Mouse (Mus musculus) heart, postnatal 0 days (tissue): ENCODE data around the gene Gpsm2. TPM values are rescaled to one million over a fixed set of nuclear protein-coding genes. Genes with fewer than 3 reads are reported as not detected.
A peak's percentile ranks its signal among the peaks of the same experiment; 100 is the strongest.

Source experiments
- ATAC-seq: fragments of 200-750 bp; cut with Nextera tagmentation; 2 replicates; pipeline ENCODE4 v1.8.0; 2017; ENCODE audit warnings: low read depth, moderate number of reproducible peaks, moderate library complexity; ENCODE audit not compliant: insufficient read depth
- DNase-seq: peaks from one replicate; pipeline ENCODE4 v3.0.0-alpha.2; 2016; ENCODE audit warnings: low spot score
- H3K27ac ChIP-seq: fragments of 300-500 bp; sonication (generic); 2 replicates; pipeline ENCODE4 v1.5.1; 2014; ENCODE audit warnings: low read depth, mild to moderate bottlenecking
- H3K27me3 ChIP-seq: fragments of 300-500 bp; sonication (generic); 2 replicates; pipeline ENCODE4 v1.6.1; 2014; ENCODE audit warnings: low read length, mixed read lengths; ENCODE audit not compliant: control insufficient read depth, insufficient read depth
- H3K36me3 ChIP-seq: fragments of 300-500 bp; sonication (generic); replicated peaks from 2 replicates; pipeline ENCODE4 v1.6.1; 2014; ENCODE audit warnings: low read length, mixed read lengths; ENCODE audit not compliant: control insufficient read depth, insufficient read depth
- H3K4me1 ChIP-seq: fragments of 300-500 bp; sonication (generic); 2 replicates; pipeline ENCODE4 v1.6.1; 2014; ENCODE audit warnings: antibody characterized with exemption; ENCODE audit not compliant: control insufficient read depth, insufficient read depth
- H3K4me2 ChIP-seq: fragments of 300-500 bp; sonication (generic); 2 replicates; pipeline ENCODE4 v1.6.1; 2014; ENCODE audit warnings: low read depth, mild to moderate bottlenecking, low read length, moderate library complexity
- H3K4me3 ChIP-seq: fragments of 300-500 bp; sonication (generic); 2 replicates; pipeline ENCODE4 v1.5.1; 2014; ENCODE audit warnings: low read depth, low read length
- H3K9ac ChIP-seq: fragments of 300-500 bp; sonication (generic); replicated peaks from 2 replicates; pipeline ENCODE4 v1.6.1; 2014; ENCODE audit warnings: low read depth, low read length, mixed read lengths
- H3K9me3 ChIP-seq: fragments of 300-500 bp; sonication (generic); replicated peaks from 2 replicates; pipeline ENCODE4 v1.6.1; 2016; ENCODE audit warnings: low read length; ENCODE audit not compliant: control insufficient read depth
- CTCF ChIP-seq: IDR thresholded peaks from 2 replicates; pipeline ENCODE4 v1.5.1; 2016; ENCODE audit warnings: antibody characterized with exemption, control low read depth, low read depth
- EP300 ChIP-seq: IDR thresholded peaks from 2 replicates; pipeline ENCODE4 v1.6.1; 2016; ENCODE audit warnings: antibody characterized with exemption, low read depth
- WGBS: fragments of 180-500 bp; shearing (Covaris S2); extraction: QIAGEN DNeasy Blood & Tissue Kit; methylation state at CpG from one replicate; pipeline ENCODE4 v1.1.7; 2014; 5-methylcytosine and 5-hydroxymethylcytosine counted together
- polyA plus RNA-seq: library from polyadenylated mRNA; unstranded; fragments of >200 nt; fragmentation: Nextera tagmentation; extraction: Ambion mirVana; gene quantifications from 2 replicates; pipeline ENCODE4 v1.2.1, GENCODE M21; 2015
- total RNA-seq: library from RNA; depleted of rRNA; stranded (reverse); fragments of >200 nt; gene quantifications from 2 replicates; pipeline ENCODE4 v1.2.3, GENCODE M21; 2014; ENCODE audit warnings: low replicate concordance

The Gpsm2 gene
- total and polyA plus RNA-seq, 2 experiments from 2014 or later, result 8.7 to 9.6 TPM

DNA sequence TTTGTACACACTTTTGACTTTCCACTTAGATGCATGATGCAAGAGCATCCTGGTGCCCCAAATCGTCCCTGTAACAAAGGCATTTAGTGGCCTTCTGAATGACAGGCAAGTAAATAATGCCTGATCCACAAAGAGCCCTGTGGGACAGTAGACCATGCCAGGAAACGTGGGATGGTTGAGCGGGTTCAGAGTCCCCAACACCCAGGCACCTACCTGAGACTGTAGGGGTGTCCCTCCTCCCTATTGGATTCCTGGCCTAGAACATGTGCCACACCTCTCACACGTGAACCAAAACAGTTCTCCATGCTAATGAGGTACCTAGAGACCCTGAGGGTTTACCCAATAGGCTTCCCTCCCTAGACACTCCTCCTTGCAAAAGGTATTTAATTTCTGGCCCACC is 41.1 kb downstream of the Gpsm2 start:
- Histone ChIP-seq H3K4me3 (no peak overlapping the region), H3K4me2 (no peak overlapping the region), H3K27ac (no peak overlapping the region), H3K9me3 (no peaks in the 10 kb centered on the region), H3K9ac (no peak overlapping the region), H3K4me1 (no peaks in the 10 kb centered on the region), H3K36me3 (peaks cover 83% of the 10 kb centered on the region), H3K27me3 (no peaks in the 10 kb centered on the region)
- ATAC-seq, result no peak
- no peak for DNase-seq
- TF ChIP-seq CTCF, result no peak
- WGBS, result 86% methylated on average over 4 of the region's 4 CpGs

DNA sequence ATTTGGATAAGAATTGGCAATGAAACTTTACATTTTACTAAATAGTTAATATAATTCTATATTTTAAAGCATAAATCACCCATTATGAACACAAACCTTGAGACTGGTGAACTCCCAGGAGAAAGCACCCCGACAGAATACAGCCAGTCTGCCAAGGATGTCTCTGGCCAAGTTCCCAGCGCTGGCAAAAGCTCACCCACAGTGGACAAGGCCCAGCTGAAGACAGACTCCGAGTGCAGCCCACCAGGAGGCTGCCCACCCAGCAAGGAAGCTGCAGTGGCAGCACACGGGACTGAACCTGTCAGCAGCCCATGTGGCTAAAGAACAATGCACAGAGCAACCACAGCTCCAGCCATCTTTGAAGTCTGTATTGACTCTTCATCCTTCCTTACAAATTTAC is 45.5 kb downstream of the Gpsm2 start:
- ATAC-seq (no peak), DNase-seq (no peak)
- no peak overlapping the region for H3K4me2 ChIP-seq
- H3K36me3 ChIP-seq, result peaks cover 87% of the 10 kb centered on the region
- no peak overlapping the region for H3K9ac ChIP-seq
- H3K4me1 ChIP-seq, result no peaks in the 10 kb centered on the region
- no peak overlapping the region for H3K4me3 ChIP-seq
- H3K9me3 ChIP-seq, result no peaks in the 10 kb centered on the region
- WGBS, result 74% methylated on average over 4 of the region's 4 CpGs
- H3K27ac ChIP-seq, result no peak overlapping the region
- H3K27me3 ChIP-seq, result no peaks in the 10 kb centered on the region
- TF ChIP-seq CTCF, result no peak
- no peak for TF ChIP-seq EP300

DNA sequence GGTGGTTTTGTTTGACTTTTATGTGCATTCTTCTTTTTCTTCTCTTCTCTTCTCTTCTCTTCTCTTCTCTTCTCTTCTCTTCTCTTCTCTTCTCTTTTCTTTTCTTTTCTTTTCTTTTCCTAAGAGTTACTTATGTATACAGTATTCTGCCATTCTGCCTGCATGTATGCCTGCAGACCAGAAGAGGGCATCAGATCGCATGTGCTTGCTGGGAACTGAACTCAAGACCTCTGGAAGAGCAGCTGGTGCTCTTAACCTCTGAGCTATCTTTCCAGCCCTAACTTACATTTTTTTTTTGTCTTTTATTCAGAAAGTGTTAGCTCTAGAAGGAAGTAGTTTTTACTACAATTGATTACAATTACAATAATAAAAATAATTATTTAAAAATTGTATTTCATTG is 61.2 kb downstream of the Gpsm2 start:
- Histone ChIP-seq H3K36me3 (peaks cover 43% of the 10 kb centered on the region), H3K4me3 (no peak overlapping the region), H3K4me2 (no peak overlapping the region), H3K27ac (no peak overlapping the region), H3K4me1 (no peaks in the 10 kb centered on the region), H3K9ac (no peak overlapping the region), H3K27me3 (no peaks in the 10 kb centered on the region), H3K9me3 (no peaks in the 10 kb centered on the region)
- 65% methylated on average over 1 of the region's 1 CpGs for WGBS
- DNase-seq (no peak), ATAC-seq (no peak)
- TF ChIP-seq EP300 (no peak), CTCF (no peak)

DNA sequence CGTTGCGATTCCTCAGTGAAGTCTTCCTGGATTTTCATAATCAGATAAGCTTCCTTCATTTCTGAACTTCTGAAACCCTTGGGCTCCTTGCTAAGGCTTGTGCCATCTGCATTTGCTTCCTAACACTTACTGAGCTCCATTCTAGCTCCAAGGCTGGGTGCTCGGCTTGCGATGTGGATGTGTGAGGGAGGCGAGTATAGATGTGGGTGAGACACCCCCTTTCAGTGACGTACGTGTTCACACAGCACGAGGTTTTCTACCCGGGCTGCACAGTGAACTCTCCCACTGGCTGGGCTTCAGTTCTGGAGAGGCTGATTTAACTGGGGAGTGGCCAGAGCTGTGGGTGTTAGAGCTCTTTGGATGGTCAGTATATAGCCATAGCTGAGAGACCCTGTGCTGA is 63.5 kb downstream of the Gpsm2 start:
- Histone ChIP-seq H3K9me3 (no peaks in the 10 kb centered on the region), H3K4me2 (no peak overlapping the region), H3K27me3 (no peaks in the 10 kb centered on the region), H3K27ac (no peak overlapping the region), H3K9ac (no peak overlapping the region), H3K4me3 (no peak overlapping the region), H3K36me3 (peaks cover 29% of the 10 kb centered on the region), H3K4me1 (peaks cover 10% of the 10 kb centered on the region; the same call in 1 of the 2 replicates)
- WGBS, result 89% methylated on average over 9 of the region's 9 CpGs
- DNase-seq (no peak), ATAC-seq (no peak)
- TF ChIP-seq EP300, result no peak
- no peak for TF ChIP-seq CTCF

DNA sequence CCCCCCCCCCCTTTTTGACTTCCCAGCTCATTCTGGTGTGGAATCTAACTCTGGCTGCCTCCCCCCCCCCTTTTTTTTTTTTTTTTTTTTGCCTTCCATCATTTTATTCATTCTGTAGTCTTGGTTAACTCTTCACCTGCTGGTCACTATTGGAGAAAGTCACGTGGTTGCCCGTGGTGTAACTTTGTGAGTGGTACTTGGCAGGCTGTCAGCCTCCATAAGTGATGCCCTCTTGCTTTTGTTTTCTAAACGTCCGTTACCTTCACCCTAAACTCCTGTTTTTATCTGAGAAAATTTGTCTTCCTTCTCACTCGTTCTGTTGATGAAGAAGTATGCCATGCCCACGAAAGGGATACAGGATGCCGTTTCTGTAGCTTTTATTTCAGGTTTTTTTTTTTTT is 66.6 kb downstream of the Gpsm2 start:
- ATAC-seq, result no peak
- WGBS, result 84% methylated on average over 7 of the region's 7 CpGs
- Histone ChIP-seq H3K27ac (no peak overlapping the region), H3K4me2 (no peak overlapping the region), H3K4me1 (peaks cover 10% of the 10 kb centered on the region; the same call in 1 of the 2 replicates), H3K9me3 (no peaks in the 10 kb centered on the region), H3K4me3 (no peak overlapping the region), H3K36me3 (peaks cover 6% of the 10 kb centered on the region; the same call in 1 of the 2 replicates), H3K9ac (no peak overlapping the region), H3K27me3 (no peaks in the 10 kb centered on the region)
- TF ChIP-seq CTCF (no peak), EP300 (no peak)
- no peak for DNase-seq

DNA sequence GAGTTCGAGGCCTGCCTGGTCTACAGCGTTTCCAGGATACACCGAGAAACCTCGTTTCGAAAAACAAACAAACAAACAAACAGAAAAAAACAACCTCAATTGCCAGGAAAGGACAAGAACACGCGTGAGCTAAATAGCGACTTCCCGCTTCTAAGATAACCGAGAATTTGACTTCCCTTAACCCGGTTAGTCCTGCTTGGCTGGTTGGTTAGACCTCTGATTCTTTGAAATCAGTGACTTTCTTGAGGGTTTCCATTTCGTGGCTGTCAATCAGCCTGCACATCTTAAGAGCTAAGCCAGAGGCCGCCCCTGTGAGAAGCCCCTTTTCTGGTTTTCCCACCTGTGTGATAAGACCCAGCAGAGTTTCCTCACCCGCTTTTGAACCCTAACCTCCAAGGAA is 67.5 kb downstream of the Gpsm2 start:
- ATAC-seq, result no peak
- 18% methylated on average over 14 of the region's 14 CpGs for WGBS
- Histone ChIP-seq H3K27me3 (no peaks in the 10 kb centered on the region), H3K36me3 (peaks cover 6% of the 10 kb centered on the region; the same call in 1 of the 2 replicates), H3K4me1 (peaks cover 10% of the 10 kb centered on the region; the same call in 1 of the 2 replicates), H3K4me2 (peak overlapping the region; percentile 74), H3K9ac (peak overlapping the region; percentile 94), H3K4me3 (peak overlapping the region; percentile 99), H3K27ac (no peak overlapping the region), H3K9me3 (no peaks in the 10 kb centered on the region)
- no peak for DNase-seq
- no peak for TF ChIP-seq EP300
- no peak for TF ChIP-seq CTCF
